Mouse (Mus musculus): ENCODE results near the gene Umodl1. TPM values are rescaled to one million over a fixed set of nuclear protein-coding genes. Genes with fewer than 3 reads are reported as not detected.

Umodl1 gene
- polyA plus RNA-seq, 1 experiment from 2014 or later: not detected

DNA sequence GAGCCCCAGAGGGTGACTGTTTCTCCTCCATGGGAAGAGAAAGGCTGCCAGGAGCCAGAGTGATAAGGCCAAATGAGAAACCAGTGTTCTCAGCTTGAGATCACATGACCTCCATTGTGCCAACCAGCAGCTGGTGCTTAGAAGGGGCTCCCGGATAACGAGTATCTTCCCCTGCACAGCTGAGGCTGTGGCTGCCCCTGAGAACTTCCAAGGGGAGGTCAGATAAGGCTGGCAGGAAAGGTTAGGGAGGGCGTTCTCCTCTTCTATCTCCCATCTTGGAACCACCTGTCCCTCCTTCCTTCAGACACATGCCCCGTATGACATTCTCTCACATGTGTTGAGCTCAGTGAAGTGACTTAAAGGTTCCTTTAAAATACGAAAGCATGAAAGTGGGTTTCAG lies 79.7 kb downstream of the Umodl1 start:
- WGBS: 56% methylated on average over 5 of the region's 5 CpGs
- Histone ChIP-seq H3K4me1 (replicated peaks; ENCODE audit: control insufficient read depth, insufficient read depth) (no peaks in the 10 kb centered on the region), H3K27me3 (ENCODE audit: control insufficient read depth, insufficient read depth, low read length) (no peaks in the 10 kb centered on the region), H3K4me2 (replicated peaks; ENCODE audit: low read depth) (no peak overlapping the region), H3K9me3 (ENCODE audit: control insufficient read depth, low read length) (no peaks in the 10 kb centered on the region), H3K4me3 (ENCODE audit: low read depth, low read length) (no peak overlapping the region), H3K9ac (ENCODE audit: low read length) (no peak overlapping the region), H3K36me3 (ENCODE audit: control insufficient read depth, insufficient read depth, low read length) (no peaks in the 10 kb centered on the region), H3K27ac (replicated peaks) (no peak overlapping the region)
- no peak for ATAC-seq (ENCODE audit: low FRiP score, low TSS enrichment)
- no peak for TF ChIP-seq CTCF (IDR thresholded peaks at IDR 0.05; ENCODE audit: low read depth)
- TF ChIP-seq EP300 (optimal IDR thresholded peaks at IDR 0.05): no peak
- no peak for DNase-seq (ENCODE audit: low spot score)

- ATAC-seq (ENCODE audit: low FRiP score, low TSS enrichment) (no peak), DNase-seq (ENCODE audit: low spot score) (no peak)
- 83% methylated on average over 9 of the region's 9 CpGs for WGBS
- Histone ChIP-seq H3K4me2 (replicated peaks; ENCODE audit: low read depth) (no peak overlapping the region), H3K9ac (ENCODE audit: low read length) (no peak overlapping the region), H3K27ac (replicated peaks) (no peak overlapping the region), H3K9me3 (ENCODE audit: control insufficient read depth, low read length) (no peaks in the 10 kb centered on the region), H3K4me3 (ENCODE audit: low read depth, low read length) (no peak overlapping the region), H3K4me1 (replicated peaks; ENCODE audit: control insufficient read depth, insufficient read depth) (no peaks in the 10 kb centered on the region), H3K36me3 (ENCODE audit: control insufficient read depth, insufficient read depth, low read length) (no peaks in the 10 kb centered on the region), H3K27me3 (ENCODE audit: control insufficient read depth, insufficient read depth, low read length) (no peaks in the 10 kb centered on the region)
- TF ChIP-seq CTCF (IDR thresholded peaks at IDR 0.05; ENCODE audit: low read depth): no peak
- TF ChIP-seq EP300 (optimal IDR thresholded peaks at IDR 0.05): no peak
These were observed 80.4 kb downstream of the Umodl1 start for GRCm38 (mm10) chr17:31034674-31035356.

GRCm38 (mm10) chr17:31036168-31036876 lies 81.9 kb downstream of the Umodl1 start:
- Histone ChIP-seq H3K27ac (replicated peaks) (no peak overlapping the region), H3K4me3 (ENCODE audit: low read depth, low read length) (no peak overlapping the region), H3K9me3 (ENCODE audit: control insufficient read depth, low read length) (no peaks in the 10 kb centered on the region), H3K27me3 (ENCODE audit: control insufficient read depth, insufficient read depth, low read length) (no peaks in the 10 kb centered on the region), H3K4me2 (replicated peaks; ENCODE audit: low read depth) (no peak overlapping the region), H3K9ac (ENCODE audit: low read length) (no peak overlapping the region), H3K36me3 (ENCODE audit: control insufficient read depth, insufficient read depth, low read length) (no peaks in the 10 kb centered on the region), H3K4me1 (replicated peaks; ENCODE audit: control insufficient read depth, insufficient read depth) (no peaks in the 10 kb centered on the region)
- TF ChIP-seq CTCF (IDR thresholded peaks at IDR 0.05; ENCODE audit: low read depth) (no peak), EP300 (optimal IDR thresholded peaks at IDR 0.05) (no peak)
- 82% methylated on average over 22 of the region's 22 CpGs for WGBS
- DNase-seq (ENCODE audit: low spot score) (no peak), ATAC-seq (ENCODE audit: low FRiP score, low TSS enrichment) (no peak)

GRCm38 (mm10) chr17:31037331-31037730 lies 82.9 kb downstream of the Umodl1 start:
- TF ChIP-seq EP300 (optimal IDR thresholded peaks at IDR 0.05) (no peak), CTCF (IDR thresholded peaks at IDR 0.05; ENCODE audit: low read depth) (no peak)

DNA sequence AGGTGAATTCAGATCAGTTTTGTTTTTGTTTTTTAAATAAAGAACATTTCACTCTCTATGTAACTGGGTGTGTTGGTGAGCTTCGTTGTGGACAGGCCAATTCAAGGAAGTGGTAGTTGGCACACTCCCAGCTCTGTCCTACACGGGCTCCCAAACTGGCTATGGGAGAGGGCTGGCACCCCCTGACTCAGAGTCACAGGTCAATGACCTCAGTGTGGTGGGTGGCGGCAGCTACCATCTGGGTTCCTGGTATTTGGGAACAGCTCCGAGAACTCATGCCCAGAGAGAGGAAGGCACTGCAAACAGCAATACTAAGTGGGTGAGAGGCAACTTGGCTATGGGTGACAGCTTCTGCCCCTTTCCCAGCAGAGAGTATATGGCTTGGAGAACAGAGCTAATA lies 83.9 kb downstream of the Umodl1 start:
- ATAC-seq (ENCODE audit: low FRiP score, low TSS enrichment): peak; percentile 74

More at GRCm38 (mm10) chr17:31037331-31037730, 82.9 kb downstream of the Umodl1 start:
- ATAC-seq (ENCODE audit: low FRiP score, low TSS enrichment): no peak
- H3K4me3 ChIP-seq (ENCODE audit: low read depth, low read length): no peak overlapping the region
- H3K27me3 ChIP-seq (ENCODE audit: control insufficient read depth, insufficient read depth, low read length): no peaks in the 10 kb centered on the region
- 71% methylated on average over 8 of the region's 8 CpGs for WGBS
- H3K36me3 ChIP-seq (ENCODE audit: control insufficient read depth, insufficient read depth, low read length): no peaks in the 10 kb centered on the region
- no peak overlapping the region for H3K9ac ChIP-seq (ENCODE audit: low read length)
- no peak overlapping the region for H3K27ac ChIP-seq (replicated peaks)
- no peak overlapping the region for H3K4me2 ChIP-seq (replicated peaks; ENCODE audit: low read depth)
- H3K9me3 ChIP-seq (ENCODE audit: control insufficient read depth, low read length): no peaks in the 10 kb centered on the region
- DNase-seq (ENCODE audit: low spot score): no peak
- H3K4me1 ChIP-seq (replicated peaks; ENCODE audit: control insufficient read depth, insufficient read depth): no peaks in the 10 kb centered on the region

DNA sequence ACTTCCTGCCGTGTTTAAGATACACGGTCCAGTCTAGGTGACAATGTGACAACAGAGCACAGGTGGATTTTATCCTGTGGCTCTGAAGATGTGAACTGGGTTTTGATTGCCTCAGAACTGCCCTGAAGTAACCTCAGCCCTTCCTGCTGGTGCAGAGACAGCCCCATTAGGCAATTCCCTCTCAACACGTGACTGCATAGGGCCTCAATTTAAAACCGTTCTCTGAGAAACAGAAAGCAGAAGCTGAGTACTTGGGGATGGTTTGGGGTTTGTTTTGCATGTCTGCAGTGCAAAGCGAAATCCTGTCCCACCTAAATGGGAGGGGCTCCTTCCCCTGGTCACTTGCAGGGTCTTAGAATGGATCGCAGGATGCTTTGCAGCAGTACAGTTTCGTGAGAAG lies 85.2 kb downstream of the Umodl1 start:
- TF ChIP-seq CTCF (IDR thresholded peaks at IDR 0.05; ENCODE audit: low read depth) (no peak), EP300 (optimal IDR thresholded peaks at IDR 0.05) (no peak)
- Histone ChIP-seq H3K27me3 (ENCODE audit: control insufficient read depth, insufficient read depth, low read length) (no peaks in the 10 kb centered on the region), H3K9me3 (ENCODE audit: control insufficient read depth, low read length) (no peaks in the 10 kb centered on the region), H3K4me1 (replicated peaks; ENCODE audit: control insufficient read depth, insufficient read depth) (no peaks in the 10 kb centered on the region), H3K4me2 (replicated peaks; ENCODE audit: low read depth) (no peak overlapping the region), H3K36me3 (ENCODE audit: control insufficient read depth, insufficient read depth, low read length) (no peaks in the 10 kb centered on the region), H3K27ac (replicated peaks) (no peak overlapping the region), H3K9ac (ENCODE audit: low read length) (no peak overlapping the region), H3K4me3 (ENCODE audit: low read depth, low read length) (no peak overlapping the region)
- ATAC-seq (ENCODE audit: low FRiP score, low TSS enrichment): no peak
- 60% methylated on average over 7 of the region's 7 CpGs for WGBS
- no peak for DNase-seq (ENCODE audit: low spot score)

More for the DNA sequence above, 83.9 kb downstream of the Umodl1 start:
- peak; percentile 49 for DNase-seq (ENCODE audit: low spot score)
- TF ChIP-seq EP300 (optimal IDR thresholded peaks at IDR 0.05): no peak
- no peak for TF ChIP-seq CTCF (IDR thresholded peaks at IDR 0.05; ENCODE audit: low read depth)
- H3K36me3 ChIP-seq (ENCODE audit: control insufficient read depth, insufficient read depth, low read length): no peaks in the 10 kb centered on the region
- no peaks in the 10 kb centered on the region for H3K9me3 ChIP-seq (ENCODE audit: control insufficient read depth, low read length)
- no peaks in the 10 kb centered on the region for H3K4me1 ChIP-seq (replicated peaks; ENCODE audit: control insufficient read depth, insufficient read depth)
- no peak overlapping the region for H3K27ac ChIP-seq (replicated peaks)
- no peak overlapping the region for H3K9ac ChIP-seq (ENCODE audit: low read length)
- no peak overlapping the region for H3K4me2 ChIP-seq (replicated peaks; ENCODE audit: low read depth)
- no peaks in the 10 kb centered on the region for H3K27me3 ChIP-seq (ENCODE audit: control insufficient read depth, insufficient read depth, low read length)
- no peak overlapping the region for H3K4me3 ChIP-seq (ENCODE audit: low read depth, low read length)
- 52% methylated on average over 4 of the region's 4 CpGs for WGBS
